Mouse (Mus musculus) stomach, postnatal 0 days (tissue): ENCODE measurements around the gene Rhoh. TPM values are rescaled to one million over a fixed set of nuclear protein-coding genes. Genes with fewer than 3 reads are reported as not detected.

Experiments used
- ATAC-seq: fragments of 200-750 bp; cut with Nextera tagmentation; 2 replicates; pipeline ENCODE4 v1.8.0; 2017; ENCODE audit not compliant: low FRiP score, low TSS enrichment
- DNase-seq: peaks from one replicate; pipeline ENCODE4 v3.0.0-alpha.2; 2016; ENCODE audit warnings: low spot score
- H3K27ac ChIP-seq: fragments of 300-500 bp; sonication (generic); replicated peaks from 2 replicates; pipeline ENCODE4 v1.5.1; 2014; ENCODE audit warnings: mild to moderate bottlenecking, control low read depth
- H3K27me3 ChIP-seq: fragments of 300-500 bp; sonication (generic); 2 replicates; pipeline ENCODE4 v1.6.1; 2014; ENCODE audit warnings: low read length; ENCODE audit not compliant: control insufficient read depth, insufficient read depth
- H3K36me3 ChIP-seq: fragments of 300-500 bp; sonication (generic); 2 replicates; pipeline ENCODE4 v1.6.1; 2014; ENCODE audit warnings: low read length, mixed read lengths; ENCODE audit not compliant: control insufficient read depth, insufficient read depth
- H3K4me1 ChIP-seq: fragments of 300-500 bp; sonication (generic); replicated peaks from 2 replicates; pipeline ENCODE4 v1.6.1; 2014; ENCODE audit warnings: antibody characterized with exemption; ENCODE audit not compliant: control insufficient read depth, insufficient read depth
- H3K4me2 ChIP-seq: fragments of 300-500 bp; sonication (generic); replicated peaks from 2 replicates; pipeline ENCODE4 v1.6.1; 2014; ENCODE audit warnings: low read depth, mild to moderate bottlenecking, control low read depth, moderate library complexity
- H3K4me3 ChIP-seq: fragments of 300-500 bp; sonication (generic); 2 replicates; pipeline ENCODE4 v1.5.1; 2014; ENCODE audit warnings: low read depth, low read length, control low read depth
- H3K9ac ChIP-seq: fragments of 300-500 bp; sonication (generic); 2 replicates; pipeline ENCODE4 v1.6.1; 2014; ENCODE audit warnings: mild to moderate bottlenecking, low read length, control low read depth, mixed read lengths
- H3K9me3 ChIP-seq: fragments of 300-500 bp; sonication (generic); 2 replicates; pipeline ENCODE4 v1.6.1; 2016; ENCODE audit warnings: low read length; ENCODE audit not compliant: control insufficient read depth
- CTCF ChIP-seq: IDR thresholded peaks from 2 replicates; pipeline ENCODE4 v1.5.1; 2016; ENCODE audit warnings: antibody characterized with exemption, low read depth, mild to moderate bottlenecking, moderate library complexity
- EP300 ChIP-seq: optimal IDR thresholded peaks from 2 replicates; pipeline ENCODE3; 2016; ENCODE audit warnings: antibody characterized with exemption
- whole genome bisulfite sequencing: fragments of 180-500 bp; shearing (Covaris S2); extraction: QIAGEN DNeasy Blood & Tissue Kit; methylation state at CpG from one replicate; pipeline ENCODE4 v1.1.7; 2014; 5-methylcytosine and 5-hydroxymethylcytosine counted together
- polyA plus RNA-seq: library from polyadenylated mRNA; unstranded; fragments of >200 nt; fragmentation: Nextera tagmentation; extraction: Ambion mirVana; gene quantifications from 2 replicates; pipeline ENCODE4 v1.2.1, GENCODE M21; 2015

Rhoh gene
- polyA plus RNA-seq, 1 experiment from 2014 or later, result 0.51 TPM

DNA sequence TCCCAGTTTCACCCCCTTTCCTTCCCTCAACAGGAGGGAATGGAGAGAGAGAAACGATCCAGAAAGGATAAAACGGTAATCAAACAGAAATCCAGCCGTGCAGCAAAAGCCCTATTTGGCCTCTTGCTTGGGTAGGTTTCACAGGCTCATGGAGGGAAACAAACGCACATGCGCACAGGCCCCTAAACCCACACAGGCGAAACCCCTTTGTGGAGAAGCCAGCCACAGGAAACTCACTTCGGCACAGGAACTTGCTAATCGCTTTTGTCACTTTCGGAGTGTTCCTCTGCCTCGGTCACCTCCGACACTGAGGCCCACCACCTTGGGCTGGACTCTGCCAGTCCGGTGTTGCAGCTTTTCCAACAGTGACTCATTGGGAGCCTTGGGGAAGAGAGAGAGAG is 2.3 kb downstream of the Rhoh start:
- Histone ChIP-seq H3K4me1 (no peaks in the 10 kb centered on the region), H3K27ac (no peak overlapping the region), H3K27me3 (no peaks in the 10 kb centered on the region), H3K4me2 (no peak overlapping the region), H3K9me3 (no peaks in the 10 kb centered on the region), H3K9ac (no peak overlapping the region), H3K4me3 (no peak overlapping the region), H3K36me3 (no peaks in the 10 kb centered on the region)
- TF ChIP-seq EP300 (no peak), CTCF (no peak)
- DNase-seq, result no peak
- WGBS, result 65% methylated on average over 12 of the region's 12 CpGs
- no peak for ATAC-seq

DNA sequence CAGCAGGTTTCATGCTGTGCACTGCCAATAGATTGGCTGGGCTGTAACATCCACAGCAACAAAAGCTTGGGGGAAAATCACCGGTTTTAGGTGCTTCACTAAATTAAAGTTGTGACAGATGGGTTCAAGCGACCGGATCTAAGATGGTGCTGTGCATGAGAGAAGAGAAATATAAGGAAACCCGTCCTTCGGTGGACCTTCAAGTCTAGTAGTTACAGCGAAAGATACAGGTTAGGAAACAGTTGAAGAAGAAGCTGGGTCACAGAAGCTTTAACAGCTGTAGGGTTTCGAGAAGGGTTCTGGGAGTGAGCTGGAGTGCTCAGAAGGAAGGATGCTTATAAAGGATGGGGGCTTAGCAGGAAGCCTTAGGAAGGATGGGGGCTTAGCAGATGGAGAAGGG is 3.5 kb downstream of the Rhoh start:
- Histone ChIP-seq H3K36me3 (no peaks in the 10 kb centered on the region), H3K27ac (no peak overlapping the region), H3K9ac (no peak overlapping the region), H3K9me3 (no peaks in the 10 kb centered on the region), H3K27me3 (no peaks in the 10 kb centered on the region), H3K4me3 (no peak overlapping the region), H3K4me2 (no peak overlapping the region), H3K4me1 (no peaks in the 10 kb centered on the region)
- no peak for TF ChIP-seq CTCF
- TF ChIP-seq EP300, result no peak
- WGBS, result 93% methylated on average over 7 of the region's 7 CpGs
- no peak for ATAC-seq
- no peak for DNase-seq

DNA sequence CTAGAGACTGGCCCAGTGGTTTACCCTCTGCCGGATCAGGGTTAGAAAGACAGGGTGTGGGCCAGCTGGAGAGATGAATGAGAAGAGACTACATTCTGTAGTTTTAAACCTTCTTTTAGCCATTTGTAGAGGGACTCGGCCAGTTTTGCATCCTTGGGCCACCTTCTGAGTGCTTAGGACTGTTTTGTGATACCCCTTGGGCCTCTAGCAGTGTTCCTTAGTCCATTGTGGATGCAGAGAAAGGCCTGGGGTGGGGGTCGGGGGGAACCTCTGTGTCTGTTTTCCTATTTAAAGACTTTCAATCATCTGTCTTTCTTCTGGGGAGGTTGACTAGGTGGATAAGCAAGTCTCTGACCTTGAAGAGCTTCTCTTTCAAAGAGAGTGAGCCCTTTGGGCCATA is 3.9 kb downstream of the Rhoh start:
- H3K27me3 ChIP-seq, result no peaks in the 10 kb centered on the region
- no peak overlapping the region for H3K9ac ChIP-seq
- TF ChIP-seq CTCF (no peak), EP300 (no peak)
- DNase-seq (no peak), ATAC-seq (no peak)
- H3K4me3 ChIP-seq, result no peak overlapping the region
- H3K4me2 ChIP-seq, result no peak overlapping the region
- no peaks in the 10 kb centered on the region for H3K4me1 ChIP-seq
- no peaks in the 10 kb centered on the region for H3K36me3 ChIP-seq
- no peak overlapping the region for H3K27ac ChIP-seq
- H3K9me3 ChIP-seq, result no peaks in the 10 kb centered on the region
- WGBS, result 78% methylated on average over 3 of the region's 3 CpGs

DNA sequence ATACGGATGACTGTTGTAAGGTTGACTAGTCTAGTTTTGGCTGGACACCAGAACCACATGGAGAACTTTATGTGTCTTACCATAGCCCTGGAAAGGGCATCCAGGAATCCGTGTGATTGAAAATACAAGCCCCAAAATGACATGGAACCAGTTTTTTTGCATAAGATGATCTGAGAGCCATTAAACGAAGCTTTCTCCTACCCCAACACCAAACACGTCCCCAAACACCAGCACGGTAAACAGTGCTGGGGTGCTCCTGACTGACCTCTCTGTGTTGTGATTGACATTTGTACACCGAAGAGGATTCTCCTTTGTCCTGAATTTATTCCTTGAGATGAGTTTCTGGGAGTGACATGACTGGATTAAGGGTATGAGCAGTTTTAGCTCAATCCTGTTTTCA is 5.6 kb downstream of the Rhoh start:
- ATAC-seq (no peak), DNase-seq (no peak)
- Histone ChIP-seq H3K9me3 (no peaks in the 10 kb centered on the region), H3K27ac (no peak overlapping the region), H3K27me3 (no peaks in the 10 kb centered on the region), H3K36me3 (no peaks in the 10 kb centered on the region), H3K4me1 (no peaks in the 10 kb centered on the region), H3K9ac (no peak overlapping the region), H3K4me3 (no peak overlapping the region), H3K4me2 (no peak overlapping the region)
- no peak for TF ChIP-seq CTCF
- no peak for TF ChIP-seq EP300
- WGBS, result 82% methylated on average over 6 of the region's 6 CpGs

DNA sequence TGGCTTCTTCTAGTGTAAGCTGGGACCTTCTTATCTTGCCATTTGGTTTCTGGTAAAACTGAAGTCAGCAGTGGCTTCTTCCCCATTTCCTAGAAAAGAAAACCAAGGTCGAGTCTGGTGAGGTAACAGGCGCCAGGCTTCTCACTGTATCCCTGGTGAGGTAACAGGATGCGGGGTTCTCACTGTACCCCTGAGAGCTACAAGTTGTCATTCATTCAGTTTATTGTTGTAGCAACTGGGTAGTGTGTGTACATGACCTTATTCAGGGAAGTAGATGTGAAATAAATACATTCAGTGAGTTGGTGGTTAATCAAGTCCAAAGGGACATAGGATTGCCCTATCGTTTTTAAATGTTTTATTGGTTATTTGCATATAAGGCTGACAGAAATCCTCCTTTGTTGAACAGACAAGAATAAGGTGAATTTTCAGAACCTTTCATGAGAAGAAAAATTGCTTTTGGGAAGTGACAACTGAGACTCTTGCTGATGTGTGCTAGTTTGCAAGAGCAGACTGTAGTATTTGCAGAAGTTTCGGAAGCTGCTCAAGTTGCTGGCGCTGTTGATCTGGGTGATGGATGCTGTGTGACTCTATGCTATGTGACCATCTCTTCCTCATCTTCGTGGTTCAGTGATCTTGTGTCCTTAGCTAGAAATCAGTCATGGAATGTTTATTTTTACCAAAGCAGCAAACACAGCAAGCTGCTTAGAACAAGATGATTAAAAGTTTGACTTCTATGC is 6.5 kb downstream of the Rhoh start:
- H3K9ac ChIP-seq, result no peak overlapping the region
- no peak overlapping the region for H3K4me2 ChIP-seq
- no peaks in the 10 kb centered on the region for H3K36me3 ChIP-seq
- ATAC-seq (no peak), DNase-seq (no peak)
- no peaks in the 10 kb centered on the region for H3K27me3 ChIP-seq
- TF ChIP-seq CTCF, result no peak
- TF ChIP-seq EP300, result no peak
- no peak overlapping the region for H3K27ac ChIP-seq
- no peaks in the 10 kb centered on the region for H3K4me1 ChIP-seq
- H3K9me3 ChIP-seq, result no peaks in the 10 kb centered on the region
- H3K4me3 ChIP-seq, result no peak overlapping the region
- 67% methylated on average over 7 of the region's 7 CpGs for WGBS

DNA sequence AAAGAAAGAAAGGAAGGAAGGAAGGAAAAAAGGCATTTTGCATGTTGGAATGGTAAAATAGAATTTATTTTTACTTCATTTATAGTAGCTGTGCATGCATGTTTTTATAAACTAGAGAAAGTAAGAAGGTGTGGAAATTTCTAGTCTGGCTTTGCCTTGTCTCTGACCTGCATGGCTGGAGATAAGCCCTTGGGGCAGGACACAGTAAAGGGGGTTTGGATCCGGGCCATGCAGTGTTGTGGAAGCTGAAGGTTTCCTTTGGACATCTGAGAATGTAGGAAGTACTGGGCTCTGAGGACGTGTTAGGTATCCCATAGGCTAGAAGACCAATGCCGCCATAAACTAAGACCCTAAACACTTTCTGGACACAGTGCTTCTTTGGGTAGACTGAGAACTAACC is 7.4 kb downstream of the Rhoh start:
- Histone ChIP-seq H3K4me2 (no peak overlapping the region), H3K9ac (no peak overlapping the region), H3K4me1 (no peaks in the 10 kb centered on the region), H3K27ac (no peak overlapping the region), H3K9me3 (no peaks in the 10 kb centered on the region), H3K36me3 (no peaks in the 10 kb centered on the region), H3K4me3 (no peak overlapping the region), H3K27me3 (no peaks in the 10 kb centered on the region)
- DNase-seq, result no peak
- ATAC-seq, result no peak
- TF ChIP-seq CTCF, result no peak
- no peak for TF ChIP-seq EP300
- WGBS, result 69% methylated on average over 3 of the region's 3 CpGs
